In genomic region chr7:63753274-63753751, GRCm38 (mm10) we compare ENCODE assay signal across 9 mouse cellular contexts.
DNase-seq lines count a peak whose midpoint lies in the region; ATAC-seq and TF ChIP-seq lines count a peak whose summit lies in the region.
"Had no signal": no experiment of that assay in that cellular context is flagged by ENCODE, and none has a peak within 500 bp of the region (broad histone marks: within the 10 kb centered on the region; RNA-seq: fewer than 3 reads in every experiment).

No protein-coding gene starts in this region.

- ATAC-seq in common myeloid progenitor, adult 5-6 weeks (replicated peaks; ENCODE audit: low read depth, poor library complexity, severe bottlenecking), result peak; percentile 41
- ATAC-seq in lung, embryonic 15.5 days (ENCODE audit: borderline replicate concordance, extremely low read depth, low FRiP score, low TSS enrichment), result no peak; the same call in 1 of the 2 replicates

- DNase-seq in adrenal gland, adult 2 months, result peak; percentile 60
- no peak for DNase-seq in adrenal gland, adult 8-10 months
- DNase-seq in MEL (ENCODE audit: low read depth, low spot score), result peak; percentile 64
- DNase-seq in heart, postnatal 10 days, result peak; percentile 48 to 63
- DNase-seq in large intestine, adult 2 months (ENCODE audit: low read depth, low spot score), result peak; percentile 21

- no peak for TF ChIP-seq POLR2A in MEL (IDR thresholded peaks at IDR 0.05; ENCODE audit: control insufficient read depth in 1 of 2, insufficient read depth in 1 of 2, low read depth in 1 of 2, low read length in 2 of 2, poor library complexity in 1 of 2)
- TF ChIP-seq POLR2A in olfactory bulb, adult 2 months (IDR thresholded peaks at IDR 0.05; ENCODE audit: insufficient read depth, low read depth, low read length), result no peak

- intact Hi-C loops in heart, postnatal 10 days (cut with DNase I), result loop anchor here (1.0 to 5.0 kb wide), 6 partner anchors 101 to 989 kb away; partner anchors contain the start of genes Mcee and Mphosph10

- no peaks in the 10 kb centered on the region for H3K9me3 ChIP-seq in MEL (replicated peaks; ENCODE audit: insufficient read depth, low read length)
- no peaks in the 10 kb centered on the region for H3K9me3 ChIP-seq in lung, embryonic 15.5 days
- H3K9me3 ChIP-seq: limb, embryonic 15.5 days had no signal

- peak overlapping the region; percentile 34; the same call in 1 of the 2 replicates for H3K4me2 ChIP-seq in lung, embryonic 15.5 days
- H3K4me2 ChIP-seq: limb, embryonic 15.5 days had no signal

- no peaks in the 10 kb centered on the region for H3K4me1 ChIP-seq in MEL (ENCODE audit: control insufficient read depth in 1 of 2, insufficient read depth in 2 of 2, low read length in 2 of 2)
- H3K4me1 ChIP-seq in lung, embryonic 15.5 days, result peaks cover 17% of the 10 kb centered on the region
- H3K4me1 ChIP-seq in olfactory bulb, adult 2 months (ENCODE audit: control insufficient read depth, insufficient read depth, low read length), result peaks cover 46% of the 10 kb centered on the region

- no peak overlapping the region for H3K27ac ChIP-seq in MEL (ENCODE audit: control insufficient read depth, low read depth, low read length)
- H3K27ac ChIP-seq in lung, embryonic 15.5 days, result no peak overlapping the region
- H3K27ac ChIP-seq in olfactory bulb, adult 2 months (ENCODE audit: insufficient read depth, low read depth, low read length), result peak overlapping the region; percentile 93
- H3K27ac ChIP-seq: limb, embryonic 15.5 days had no signal

- peak; percentile 38 to 70 (median 45) for TF ChIP-seq CTCF in MEL (IDR thresholded peaks at IDR 0.05 in 2 of 3, conservative IDR thresholded peaks at IDR 0.05 in 1 of 3; ENCODE audit: control insufficient read depth in 1 of 3, insufficient read depth in 1 of 3, low read depth in 2 of 3, low read length in 3 of 3, poor library complexity in 1 of 3, severe bottlenecking in 1 of 3)
- no peak for TF ChIP-seq CTCF in olfactory bulb, adult 2 months (IDR thresholded peaks at IDR 0.05; ENCODE audit: insufficient read depth, low read depth, low read length)

- TF ChIP-seq RAD21 in MEL (IDR thresholded peaks at IDR 0.05; ENCODE audit: low read depth, low read length), result peak; percentile 76

- no peaks in the 10 kb centered on the region for H3K36me3 ChIP-seq in MEL (ENCODE audit: control insufficient read depth in 1 of 2, insufficient read depth in 2 of 2, low read length in 2 of 2)
- no peaks in the 10 kb centered on the region for H3K36me3 ChIP-seq in lung, embryonic 15.5 days
- H3K36me3 ChIP-seq: limb, embryonic 15.5 days had no signal

- H3K4me3 ChIP-seq in MEL (ENCODE audit: control insufficient read depth in 1 of 2, insufficient read depth in 1 of 2, low read depth in 2 of 2, low read length in 2 of 2), result no peak overlapping the region
- H3K4me3 ChIP-seq in lung, embryonic 15.5 days, result no peak overlapping the region
- H3K4me3 ChIP-seq in olfactory bulb, adult 2 months (ENCODE audit: insufficient read depth, low read depth, low read length), result no peak overlapping the region
- H3K4me3 ChIP-seq: limb, embryonic 15.5 days had no signal

- TF ChIP-seq EP300 in MEL (IDR thresholded peaks at IDR 0.05; ENCODE audit: low read depth in 1 of 2, low read length in 2 of 2), result no peak

- H3K27me3 ChIP-seq in MEL (ENCODE audit: control insufficient read depth in 1 of 2, insufficient read depth in 2 of 2, low read length in 2 of 2), result no peaks in the 10 kb centered on the region
- H3K27me3 ChIP-seq in lung, embryonic 15.5 days, result peaks cover 50% of the 10 kb centered on the region

- WGBS in large intestine, adult 2 months, result 12% methylated on average over 6 of the region's 6 CpGs
- 6% methylated on average over 6 of the region's 6 CpGs for WGBS in lung, embryonic 15.5 days
- 10% methylated on average over 6 of the region's 6 CpGs for WGBS in olfactory bulb, adult 2 months

- no peak overlapping the region for H3K9ac ChIP-seq in MEL (ENCODE audit: control insufficient read depth, low read depth, low read length, poor library complexity, severe bottlenecking)
- H3K9ac ChIP-seq in lung, embryonic 15.5 days, result no peak overlapping the region
- H3K9ac ChIP-seq: limb, embryonic 15.5 days had no signal

- H3K79me2 ChIP-seq in MEL (ENCODE audit: control insufficient read depth, insufficient read depth, low read length, poor library complexity), result no peaks in the 10 kb centered on the region

TF ChIP-seq in MEL, 35 proteins besides CTCF, POLR2A, EP300 and RAD21:
- TF ChIP-seq ETS1 (IDR thresholded peaks at IDR 0.05; ENCODE audit: low read depth, low read length), result no peak
- no peak for TF ChIP-seq KAT2A (conservative IDR thresholded peaks at IDR 0.05; ENCODE audit: low read depth, low read length)
- TF ChIP-seq ZC3H11A (IDR thresholded peaks at IDR 0.05; ENCODE audit: low read depth, low read length), result peak; percentile 81
- TF ChIP-seq MAZ (IDR thresholded peaks at IDR 0.05; ENCODE audit: low read depth, low read length), result 0 out of 2 replicates have a peak, but pooled peaks have one; percentile 26
- TF ChIP-seq SMC3 (IDR thresholded peaks at IDR 0.05; ENCODE audit: low read depth, low read length), result peak; percentile 77
TF ChIP-seq in MEL: peak in this region for 3.
